Mouse (Mus musculus): ENCODE data around the gene Ccdc85c. TPM values are rescaled to one million over a fixed set of nuclear protein-coding genes. Genes with fewer than 3 reads are reported as not detected.
A peak's percentile ranks its signal among the peaks of the same experiment; 100 is the strongest.

Ccdc85c gene
- total and polyA plus RNA-seq, 2 experiments from 2014 or later: 19.9 to 89.6 TPM

GRCm38 (mm10) chr12:108212476-108212875 is 62.7 kb downstream of the Ccdc85c start:
- H3K36me3 ChIP-seq (ENCODE audit: insufficient read depth, low read length): 0 out of 2 replicates have a peak, but pooled peaks cover 4% of the 10 kb centered on the region
- no peaks in the 10 kb centered on the region for H3K27me3 ChIP-seq (ENCODE audit: insufficient read depth, low read length)
- no peak overlapping the region for H3K4me2 ChIP-seq (ENCODE audit: low read depth, low read length, poor library complexity, severe bottlenecking)
- ATAC-seq (ENCODE audit: low FRiP score) (no peak), DNase-seq (ENCODE audit: low spot score) (no peak)
- H3K9ac ChIP-seq (replicated peaks; ENCODE audit: low read length, poor library complexity, severe bottlenecking): no peak overlapping the region
- no peak for TF ChIP-seq CTCF (IDR thresholded peaks at IDR 0.05)
- H3K27ac ChIP-seq (ENCODE audit: low read depth, low read length): no peak overlapping the region
- H3K4me1 ChIP-seq (ENCODE audit: insufficient read depth, low read length): peaks cover 4% of the 10 kb centered on the region; the same call in 1 of the 2 replicates
- H3K9me3 ChIP-seq (ENCODE audit: low read length): no peaks in the 10 kb centered on the region
- H3K4me3 ChIP-seq (ENCODE audit: low read depth, low read length): no peak overlapping the region
- 78% methylated on average over 6 of the region's 6 CpGs for WGBS

DNA sequence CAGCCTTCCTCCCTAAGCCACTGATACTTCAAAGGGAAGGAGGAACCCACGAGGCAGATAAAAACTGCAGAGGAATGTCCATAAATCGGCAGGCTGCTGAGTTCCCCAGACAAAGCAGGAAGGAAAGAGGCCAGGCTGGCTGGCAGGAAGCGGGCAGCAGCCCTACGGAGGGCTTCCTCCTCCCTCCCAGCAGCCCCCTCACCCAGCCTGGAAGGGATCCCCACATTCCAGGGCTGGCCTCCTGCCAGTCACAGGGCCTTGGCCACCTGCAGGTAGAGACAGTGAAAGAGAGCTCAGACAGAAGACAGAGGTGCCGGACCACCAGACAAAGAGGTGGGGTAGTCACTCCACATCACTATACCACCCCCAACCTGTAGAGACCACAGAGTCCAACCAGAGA is 63.2 kb downstream of the Ccdc85c start:
- WGBS: 46% methylated on average over 5 of the region's 5 CpGs
- Histone ChIP-seq H3K27ac (ENCODE audit: low read depth, low read length) (no peak overlapping the region), H3K4me1 (ENCODE audit: insufficient read depth, low read length) (peaks cover 4% of the 10 kb centered on the region; the same call in 1 of the 2 replicates), H3K27me3 (ENCODE audit: insufficient read depth, low read length) (no peaks in the 10 kb centered on the region), H3K9me3 (ENCODE audit: low read length) (no peaks in the 10 kb centered on the region), H3K4me2 (ENCODE audit: low read depth, low read length, poor library complexity, severe bottlenecking) (no peak overlapping the region), H3K9ac (replicated peaks; ENCODE audit: low read length, poor library complexity, severe bottlenecking) (no peak overlapping the region), H3K4me3 (ENCODE audit: low read depth, low read length) (no peak overlapping the region), H3K36me3 (ENCODE audit: insufficient read depth, low read length) (0 out of 2 replicates have a peak, but pooled peaks cover 7% of the 10 kb centered on the region)
- TF ChIP-seq CTCF (IDR thresholded peaks at IDR 0.05): no peak
- ATAC-seq (ENCODE audit: low FRiP score) (no peak), DNase-seq (ENCODE audit: low spot score) (no peak)

DNA sequence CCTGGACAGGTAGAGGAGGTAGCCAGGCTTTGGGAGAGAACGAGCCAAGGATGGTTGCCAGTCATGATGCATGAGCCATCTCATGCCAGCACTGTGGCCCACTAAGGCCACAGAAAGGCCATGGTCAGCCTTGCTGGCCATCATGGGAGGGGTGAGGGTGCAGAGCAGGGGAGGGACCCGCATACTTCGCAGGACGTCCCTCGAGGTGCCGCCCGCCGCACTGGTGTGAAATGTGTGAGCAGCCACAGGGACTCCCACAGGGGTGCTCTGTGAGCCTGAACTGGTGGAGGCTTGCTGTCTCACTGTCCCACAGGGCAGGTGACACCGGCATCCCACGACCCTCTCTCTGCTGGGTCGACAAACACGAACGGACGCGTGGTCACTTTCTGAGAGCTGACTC is 64.6 kb downstream of the Ccdc85c start:
- ATAC-seq (ENCODE audit: low FRiP score) (no peak), DNase-seq (ENCODE audit: low spot score) (no peak)
- Histone ChIP-seq H3K27ac (ENCODE audit: low read depth, low read length) (no peak overlapping the region), H3K9ac (replicated peaks; ENCODE audit: low read length, poor library complexity, severe bottlenecking) (no peak overlapping the region), H3K4me2 (ENCODE audit: low read depth, low read length, poor library complexity, severe bottlenecking) (no peak overlapping the region), H3K4me1 (ENCODE audit: insufficient read depth, low read length) (no peaks in the 10 kb centered on the region; the same call in 1 of the 2 replicates), H3K4me3 (ENCODE audit: low read depth, low read length) (no peak overlapping the region), H3K36me3 (ENCODE audit: insufficient read depth, low read length) (peaks cover 15% of the 10 kb centered on the region; the same call in 1 of the 2 replicates), H3K9me3 (ENCODE audit: low read length) (no peaks in the 10 kb centered on the region), H3K27me3 (ENCODE audit: insufficient read depth, low read length) (no peaks in the 10 kb centered on the region)
- WGBS: 94% methylated on average over 15 of the region's 15 CpGs
- no peak for TF ChIP-seq CTCF (IDR thresholded peaks at IDR 0.05)

DNA sequence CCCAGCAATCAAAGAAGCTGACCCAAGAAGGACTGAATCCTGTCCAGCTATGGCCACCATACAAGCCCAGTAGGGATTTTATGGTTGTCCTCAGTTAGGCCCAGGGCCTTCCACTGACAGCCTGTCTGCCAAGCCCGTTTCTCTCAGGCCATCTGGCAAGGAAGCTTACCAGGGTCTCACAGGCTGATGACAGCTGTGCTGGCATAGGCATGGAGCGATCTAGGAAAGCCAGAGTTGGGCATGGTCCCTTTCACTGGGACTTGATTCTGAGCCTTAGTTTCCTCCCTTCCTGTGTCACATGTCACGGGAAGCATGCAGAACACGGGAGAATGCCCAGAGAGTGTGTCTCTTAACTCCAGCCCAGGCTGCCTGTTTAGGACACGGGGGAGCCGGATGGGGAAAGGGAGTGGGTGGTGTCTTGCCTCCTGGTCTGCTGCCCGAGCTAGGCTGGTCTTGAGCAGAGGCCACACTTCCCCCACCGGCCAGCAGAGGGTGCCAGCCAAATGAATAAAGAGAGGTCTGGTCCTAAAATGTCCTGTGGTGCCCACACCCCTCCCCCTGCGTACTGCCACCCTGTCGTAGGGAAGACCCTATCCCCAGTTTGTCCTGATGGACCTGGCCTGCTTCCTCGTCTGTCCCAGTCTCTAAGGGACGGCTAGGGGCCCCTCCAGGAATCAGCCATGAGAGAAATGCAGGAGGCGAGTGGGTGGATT is 66.3 kb downstream of the Ccdc85c start:
- Histone ChIP-seq H3K27ac (ENCODE audit: low read depth, low read length) (no peak overlapping the region), H3K9ac (replicated peaks; ENCODE audit: low read length, poor library complexity, severe bottlenecking) (no peak overlapping the region), H3K9me3 (ENCODE audit: low read length) (no peaks in the 10 kb centered on the region), H3K4me2 (ENCODE audit: low read depth, low read length, poor library complexity, severe bottlenecking) (no peak overlapping the region), H3K4me1 (ENCODE audit: insufficient read depth, low read length) (no peaks in the 10 kb centered on the region; the same call in 1 of the 2 replicates), H3K27me3 (ENCODE audit: insufficient read depth, low read length) (no peaks in the 10 kb centered on the region), H3K36me3 (ENCODE audit: insufficient read depth, low read length) (peaks cover 29% of the 10 kb centered on the region), H3K4me3 (ENCODE audit: low read depth, low read length) (no peak overlapping the region)
- TF ChIP-seq CTCF (IDR thresholded peaks at IDR 0.05): peak; percentile 86
- ATAC-seq (ENCODE audit: low FRiP score) (no peak), DNase-seq (ENCODE audit: low spot score) (peak; percentile 81)
- 31% methylated on average over 12 of the region's 13 CpGs for WGBS

GRCm38 (mm10) chr12:108208216-108208615 is 67.0 kb downstream of the Ccdc85c start:
- WGBS: 95% methylated on average over 9 of the region's 9 CpGs
- Histone ChIP-seq H3K4me3 (ENCODE audit: low read depth, low read length) (no peak overlapping the region), H3K9ac (replicated peaks; ENCODE audit: low read length, poor library complexity, severe bottlenecking) (no peak overlapping the region), H3K36me3 (ENCODE audit: insufficient read depth, low read length) (peaks cover 31% of the 10 kb centered on the region), H3K4me1 (ENCODE audit: insufficient read depth, low read length) (no peaks in the 10 kb centered on the region; the same call in 1 of the 2 replicates), H3K9me3 (ENCODE audit: low read length) (no peaks in the 10 kb centered on the region), H3K27me3 (ENCODE audit: insufficient read depth, low read length) (no peaks in the 10 kb centered on the region), H3K4me2 (ENCODE audit: low read depth, low read length, poor library complexity, severe bottlenecking) (no peak overlapping the region), H3K27ac (ENCODE audit: low read depth, low read length) (no peak overlapping the region)
- ATAC-seq (ENCODE audit: low FRiP score): no peak
- no peak for TF ChIP-seq CTCF (IDR thresholded peaks at IDR 0.05)
- DNase-seq (ENCODE audit: low spot score): no peak

GRCm38 (mm10) chr12:108206641-108207040 is 68.6 kb downstream of the Ccdc85c start:
- no peak overlapping the region for H3K4me2 ChIP-seq (ENCODE audit: low read depth, low read length, poor library complexity, severe bottlenecking)
- H3K27me3 ChIP-seq (ENCODE audit: insufficient read depth, low read length): no peaks in the 10 kb centered on the region
- 5% methylated on average over 5 of the region's 5 CpGs for WGBS
- no peak overlapping the region for H3K27ac ChIP-seq (ENCODE audit: low read depth, low read length)
- no peaks in the 10 kb centered on the region; the same call in 1 of the 2 replicates for H3K4me1 ChIP-seq (ENCODE audit: insufficient read depth, low read length)
- H3K36me3 ChIP-seq (ENCODE audit: insufficient read depth, low read length): peaks cover 38% of the 10 kb centered on the region
- ATAC-seq (ENCODE audit: low FRiP score) (peak; percentile 41; the same call in 1 of the 2 replicates), DNase-seq (ENCODE audit: low spot score) (peak; percentile 77)
- TF ChIP-seq CTCF (IDR thresholded peaks at IDR 0.05): peak; percentile 92
- H3K4me3 ChIP-seq (ENCODE audit: low read depth, low read length): no peak overlapping the region
- no peak overlapping the region for H3K9ac ChIP-seq (replicated peaks; ENCODE audit: low read length, poor library complexity, severe bottlenecking)
- no peaks in the 10 kb centered on the region for H3K9me3 ChIP-seq (ENCODE audit: low read length)
